Mouse (Mus musculus): ENCODE results near the gene Kcnj6. TPM values are rescaled to one million over a fixed set of nuclear protein-coding genes. Genes with fewer than 3 reads are reported as not detected.

Kcnj6 gene
- total RNA-seq, 1 experiment = not detected

GRCm38 (mm10) chr16:94882111-94882510 lies 115.4 kb downstream of the Kcnj6 start:
- Histone ChIP-seq H3K9me3 (ENCODE audit: control insufficient read depth, insufficient read depth, low read depth, low read length) (no peaks in the 10 kb centered on the region), H3K36me3 (ENCODE audit: control insufficient read depth, insufficient read depth, low read length, poor library complexity, severe bottlenecking) (no peaks in the 10 kb centered on the region), H3K4me3 (ENCODE audit: insufficient read depth in 1 of 2, low read depth in 1 of 2, low read length in 2 of 2, poor library complexity in 1 of 2, severe bottlenecking in 1 of 2) (no peak overlapping the region), H3K9ac (ENCODE audit: insufficient read depth, low read depth, low read length, poor library complexity, severe bottlenecking) (no peak overlapping the region), H3K4me1 (ENCODE audit: control insufficient read depth in 2 of 2, insufficient read depth in 2 of 2, low read length in 2 of 2, poor library complexity in 1 of 2) (no peaks in the 10 kb centered on the region), H3K27ac (ENCODE audit: insufficient read depth, low read depth, low read length, poor library complexity, severe bottlenecking) (no peak overlapping the region)
- in situ Hi-C loops (cut with MboI; ENCODE audit: low sequenced_read_pairs in 2 of 2, unreplicated experiment in 2 of 2) = no loop called here
- no peak for DNase-seq (ENCODE audit: low read depth, low spot score)
- TF ChIP-seq ZNF384 (IDR thresholded peaks at IDR 0.05; ENCODE audit: low read depth, low read length) = no peak
- TF ChIP-seq ZC3H11A (IDR thresholded peaks at IDR 0.05; ENCODE audit: borderline replicate concordance, low read depth, low read length) = no peak
- TF ChIP-seq CHD2 (IDR thresholded peaks at IDR 0.05; ENCODE audit: low read depth, low read length) = no peak
- no peak for TF ChIP-seq HCFC1 (IDR thresholded peaks at IDR 0.05; ENCODE audit: borderline replicate concordance, insufficient read depth, low read length)
- TF ChIP-seq MAFK (IDR thresholded peaks at IDR 0.05; ENCODE audit: insufficient read depth, low read depth, low read length) = no peak

- H3K9me3 ChIP-seq (ENCODE audit: control insufficient read depth, insufficient read depth, low read depth, low read length) = no peaks in the 10 kb centered on the region
- in situ Hi-C loops (cut with MboI; ENCODE audit: low sequenced_read_pairs in 2 of 2, unreplicated experiment in 2 of 2) = no loop called here
These were observed 124.8 kb downstream of the Kcnj6 start for GRCm38 (mm10) chr16:94872614-94873272.

GRCm38 (mm10) chr16:94868354-94868753 lies 129.1 kb downstream of the Kcnj6 start:
- Histone ChIP-seq H3K4me3 (ENCODE audit: insufficient read depth in 1 of 2, low read depth in 1 of 2, low read length in 2 of 2, poor library complexity in 1 of 2, severe bottlenecking in 1 of 2) (no peak overlapping the region), H3K27ac (ENCODE audit: insufficient read depth, low read depth, low read length, poor library complexity, severe bottlenecking) (no peak overlapping the region), H3K4me1 (ENCODE audit: control insufficient read depth in 2 of 2, insufficient read depth in 2 of 2, low read length in 2 of 2, poor library complexity in 1 of 2) (no peaks in the 10 kb centered on the region), H3K9ac (ENCODE audit: insufficient read depth, low read depth, low read length, poor library complexity, severe bottlenecking) (no peak overlapping the region), H3K9me3 (ENCODE audit: control insufficient read depth, insufficient read depth, low read depth, low read length) (no peaks in the 10 kb centered on the region), H3K36me3 (ENCODE audit: control insufficient read depth, insufficient read depth, low read length, poor library complexity, severe bottlenecking) (no peaks in the 10 kb centered on the region)
- DNase-seq (ENCODE audit: low read depth, low spot score) = no peak
- in situ Hi-C loops (cut with MboI; ENCODE audit: low sequenced_read_pairs in 2 of 2, unreplicated experiment in 2 of 2) = no loop called here
- TF ChIP-seq HCFC1 (IDR thresholded peaks at IDR 0.05; ENCODE audit: borderline replicate concordance, insufficient read depth, low read length) = no peak
- no peak for TF ChIP-seq MAFK (IDR thresholded peaks at IDR 0.05; ENCODE audit: insufficient read depth, low read depth, low read length)

More at GRCm38 (mm10) chr16:94872614-94873272, 124.8 kb downstream of the Kcnj6 start:
- DNase-seq (ENCODE audit: low read depth, low spot score) = no peak
- Histone ChIP-seq H3K36me3 (ENCODE audit: control insufficient read depth, insufficient read depth, low read length, poor library complexity, severe bottlenecking) (no peaks in the 10 kb centered on the region), H3K27ac (ENCODE audit: insufficient read depth, low read depth, low read length, poor library complexity, severe bottlenecking) (no peak overlapping the region), H3K9ac (ENCODE audit: insufficient read depth, low read depth, low read length, poor library complexity, severe bottlenecking) (no peak overlapping the region), H3K4me3 (ENCODE audit: insufficient read depth in 1 of 2, low read depth in 1 of 2, low read length in 2 of 2, poor library complexity in 1 of 2, severe bottlenecking in 1 of 2) (no peak overlapping the region), H3K4me1 (ENCODE audit: control insufficient read depth in 2 of 2, insufficient read depth in 2 of 2, low read length in 2 of 2, poor library complexity in 1 of 2) (no peaks in the 10 kb centered on the region)
- TF ChIP-seq ZNF384 (IDR thresholded peaks at IDR 0.05; ENCODE audit: low read depth, low read length) = no peak
- TF ChIP-seq HCFC1 (IDR thresholded peaks at IDR 0.05; ENCODE audit: borderline replicate concordance, insufficient read depth, low read length) = no peak
- no peak for TF ChIP-seq MAFK (IDR thresholded peaks at IDR 0.05; ENCODE audit: insufficient read depth, low read depth, low read length)
- TF ChIP-seq CHD2 (IDR thresholded peaks at IDR 0.05; ENCODE audit: low read depth, low read length) = no peak
- TF ChIP-seq ZC3H11A (IDR thresholded peaks at IDR 0.05; ENCODE audit: borderline replicate concordance, low read depth, low read length) = no peak

DNA sequence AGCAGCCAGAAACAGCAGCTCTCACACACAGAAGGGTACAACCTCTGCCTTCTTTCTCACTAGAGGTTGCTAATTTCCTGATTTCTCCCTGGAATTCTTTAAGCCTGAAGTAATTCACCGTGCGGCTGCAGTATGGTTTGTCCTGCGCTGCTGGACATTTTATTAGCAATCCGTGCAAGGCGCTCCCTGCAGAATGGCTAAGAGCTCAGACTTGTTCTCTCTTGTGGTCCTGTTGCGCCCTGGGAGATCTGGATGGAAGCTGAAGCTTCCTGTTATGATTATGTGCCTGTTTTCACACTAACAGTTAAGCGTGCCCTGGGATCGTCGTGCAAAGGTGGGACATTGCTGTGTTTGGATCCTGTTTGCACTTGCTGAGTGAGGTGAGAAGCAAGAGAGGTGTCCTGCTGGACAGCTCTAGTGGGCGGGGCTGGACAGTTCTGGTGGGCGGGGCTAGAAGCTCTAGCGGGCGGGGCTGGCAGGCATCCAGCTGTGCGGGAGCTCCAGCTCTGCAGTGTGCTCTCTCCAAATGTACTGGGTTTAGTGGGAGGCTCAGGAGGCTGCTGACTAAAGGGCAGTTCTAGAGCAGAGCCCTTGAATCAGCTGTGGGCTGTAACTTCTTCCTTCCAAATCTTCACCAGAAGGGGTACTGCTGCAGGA lies 131.1 kb downstream of the Kcnj6 start:
- no peaks in the 10 kb centered on the region for H3K9me3 ChIP-seq (ENCODE audit: control insufficient read depth, insufficient read depth, low read depth, low read length)
- H3K9ac ChIP-seq (ENCODE audit: insufficient read depth, low read depth, low read length, poor library complexity, severe bottlenecking) = no peak overlapping the region
- no peaks in the 10 kb centered on the region for H3K36me3 ChIP-seq (ENCODE audit: control insufficient read depth, insufficient read depth, low read length, poor library complexity, severe bottlenecking)
- no peaks in the 10 kb centered on the region for H3K4me1 ChIP-seq (ENCODE audit: control insufficient read depth in 2 of 2, insufficient read depth in 2 of 2, low read length in 2 of 2, poor library complexity in 1 of 2)
- TF ChIP-seq ZNF384 (IDR thresholded peaks at IDR 0.05; ENCODE audit: low read depth, low read length) = no peak
- no peak for TF ChIP-seq ZC3H11A (IDR thresholded peaks at IDR 0.05; ENCODE audit: borderline replicate concordance, low read depth, low read length)
- no peak for TF ChIP-seq CHD2 (IDR thresholded peaks at IDR 0.05; ENCODE audit: low read depth, low read length)
- TF ChIP-seq MAFK (IDR thresholded peaks at IDR 0.05; ENCODE audit: insufficient read depth, low read depth, low read length) = no peak
- no peak for TF ChIP-seq HCFC1 (IDR thresholded peaks at IDR 0.05; ENCODE audit: borderline replicate concordance, insufficient read depth, low read length)
- no peak overlapping the region for H3K4me3 ChIP-seq (ENCODE audit: insufficient read depth in 1 of 2, low read depth in 1 of 2, low read length in 2 of 2, poor library complexity in 1 of 2, severe bottlenecking in 1 of 2)
- in situ Hi-C loops (cut with MboI; ENCODE audit: low sequenced_read_pairs in 2 of 2, unreplicated experiment in 2 of 2) = no loop called here
- H3K27ac ChIP-seq (ENCODE audit: insufficient read depth, low read depth, low read length, poor library complexity, severe bottlenecking) = no peak overlapping the region
- DNase-seq (ENCODE audit: low read depth, low spot score) = peak; percentile 64

All from ES-E14 (cell line).